Mouse (Mus musculus): Measurements from ENCODE around the gene Fam189a1. TPM values are rescaled to one million over a fixed set of nuclear protein-coding genes. Genes with fewer than 3 reads are reported as not detected.

Gene Fam189a1
- total RNA-seq, 1 experiment from 2014 or later: not detected

DNA sequence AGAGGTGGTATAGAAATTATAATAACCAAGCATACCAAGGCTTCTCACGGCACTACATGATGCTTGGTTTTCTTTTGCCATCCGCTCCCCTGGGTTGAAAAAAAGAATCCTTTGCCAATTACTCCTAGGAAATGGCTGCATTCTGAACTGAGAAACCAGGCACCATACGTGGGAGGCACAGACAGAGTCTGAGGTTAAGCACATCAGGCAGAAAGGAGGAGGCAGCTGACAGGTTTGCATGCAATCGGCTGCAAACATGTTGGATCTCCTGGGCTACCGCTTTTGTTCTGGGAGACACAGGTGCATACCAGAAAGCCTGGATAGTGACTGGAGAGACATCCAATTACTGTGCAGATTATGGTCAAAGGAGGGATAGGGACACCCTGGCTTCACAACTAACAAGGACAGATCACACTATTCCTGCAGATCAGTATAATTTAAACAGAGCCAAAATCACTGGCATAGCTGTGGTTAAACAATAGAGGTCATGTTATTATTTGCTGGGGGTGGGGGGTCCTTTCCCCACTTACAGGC, 308.9 kb downstream of the Fam189a1 start:
- no peak for ATAC-seq (replicated peaks; ENCODE audit: low read depth, poor library complexity, severe bottlenecking)

DNA sequence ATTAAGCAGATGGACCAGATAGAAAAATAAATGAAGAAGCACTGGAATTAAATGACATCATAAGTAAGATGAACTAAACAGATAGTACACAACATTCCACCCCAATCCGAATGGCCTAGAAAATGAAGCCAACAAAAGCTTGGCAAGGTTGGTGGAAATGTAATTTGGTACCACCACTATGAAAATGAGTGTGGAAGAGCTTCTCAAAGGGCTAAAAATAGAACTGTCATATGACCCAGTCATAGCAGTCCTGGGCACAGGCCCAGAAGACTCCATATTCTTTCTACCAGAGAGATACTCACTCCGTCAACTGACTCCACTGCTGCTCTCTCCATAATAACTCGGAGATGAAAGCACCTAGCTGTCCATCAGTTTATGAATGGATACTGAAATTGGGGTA, 310.3 kb downstream of the Fam189a1 start:
- ATAC-seq (replicated peaks; ENCODE audit: low read depth, poor library complexity, severe bottlenecking): no peak

DNA sequence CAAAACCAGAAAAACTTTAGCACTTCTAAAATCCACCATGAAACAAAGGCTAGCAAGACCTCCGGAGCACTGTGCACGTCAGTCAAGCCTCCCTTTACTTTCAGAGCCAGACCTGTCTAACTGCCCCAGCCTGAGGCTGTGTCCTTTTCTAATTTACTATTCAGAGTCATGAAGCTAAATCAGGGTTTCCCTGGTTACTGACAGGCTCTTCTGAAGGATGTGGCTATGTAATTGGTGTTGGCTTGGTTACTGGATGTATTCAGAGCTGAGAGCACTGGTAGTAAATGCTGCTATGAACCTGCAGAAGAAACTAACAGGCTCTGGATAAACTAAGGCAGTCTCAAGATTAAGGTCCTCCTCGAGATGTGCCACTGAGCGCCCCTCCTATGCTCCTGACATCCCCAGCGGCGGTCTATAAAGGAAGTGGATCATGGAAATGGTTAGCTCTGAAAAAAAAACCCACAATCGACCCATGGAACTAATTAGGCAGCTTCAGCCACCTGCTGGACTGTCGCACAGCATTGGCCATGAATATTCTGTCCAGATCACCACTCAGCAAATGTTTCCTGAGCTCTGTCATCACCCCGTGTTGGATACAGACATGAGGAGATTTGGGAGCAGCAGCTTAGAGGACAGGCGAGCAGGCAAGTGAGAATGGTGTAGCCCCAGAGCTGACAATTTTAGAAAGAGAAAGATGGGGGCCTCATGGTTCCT, 315.3 kb downstream of the Fam189a1 start:
- no peak for ATAC-seq (replicated peaks; ENCODE audit: low read depth, poor library complexity, severe bottlenecking)

DNA sequence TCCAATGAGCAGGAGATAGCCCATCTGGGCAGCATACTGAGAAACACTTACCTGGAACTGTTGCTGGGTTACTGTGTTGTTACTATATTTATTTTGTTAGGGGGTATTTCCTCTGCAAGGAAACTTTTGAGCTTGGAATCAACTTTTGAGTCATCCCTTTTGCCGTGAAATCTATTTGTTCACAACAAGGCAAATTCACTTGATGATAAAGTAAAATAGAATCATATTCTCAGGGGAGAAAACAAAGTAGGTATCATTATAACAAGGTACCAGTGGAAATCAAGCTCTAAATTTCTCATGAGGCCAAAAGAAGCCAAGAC, 315.8 kb downstream of the Fam189a1 start:
- ATAC-seq (replicated peaks; ENCODE audit: low read depth, poor library complexity, severe bottlenecking): no peak

DNA sequence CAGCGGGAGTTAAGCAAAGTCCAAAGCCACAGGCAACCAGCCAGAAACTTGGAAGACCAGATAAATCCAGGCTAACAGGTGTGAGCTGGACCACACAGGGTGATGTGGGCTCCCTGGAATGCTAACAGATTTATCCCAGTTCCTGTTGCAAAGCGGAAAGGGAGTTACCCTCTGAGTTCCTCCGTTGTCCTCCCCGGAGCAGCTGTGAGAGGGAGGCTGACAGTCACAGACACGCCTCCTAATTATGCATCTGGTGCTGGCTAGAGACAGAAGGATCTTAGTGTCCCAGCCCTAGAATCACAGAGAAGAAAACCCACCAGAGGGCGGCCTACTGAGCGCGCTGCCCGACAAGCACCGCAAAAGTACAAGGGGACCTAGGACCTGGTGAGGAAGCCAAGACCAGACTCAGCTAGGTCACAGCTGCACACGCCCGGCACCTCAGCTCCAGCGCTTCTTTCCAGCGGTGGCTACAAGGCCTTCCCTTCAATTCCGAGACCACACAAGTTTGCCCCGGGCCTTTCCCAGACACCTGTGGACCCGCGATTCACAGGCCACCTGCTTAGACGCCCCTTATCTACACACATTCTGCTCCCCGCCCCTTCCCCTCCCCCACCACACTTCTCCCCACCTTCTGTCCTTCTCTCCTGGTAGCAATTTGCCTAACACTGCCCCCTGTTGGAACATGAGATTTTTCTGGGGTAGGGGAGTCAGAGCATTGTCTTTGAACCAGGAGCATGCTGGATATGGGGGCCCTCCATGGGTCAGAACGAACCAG, 316.4 kb downstream of the Fam189a1 start:
- peak; percentile 45; the same call in 1 of the 2 replicates for ATAC-seq (replicated peaks; ENCODE audit: low read depth, poor library complexity, severe bottlenecking)

DNA sequence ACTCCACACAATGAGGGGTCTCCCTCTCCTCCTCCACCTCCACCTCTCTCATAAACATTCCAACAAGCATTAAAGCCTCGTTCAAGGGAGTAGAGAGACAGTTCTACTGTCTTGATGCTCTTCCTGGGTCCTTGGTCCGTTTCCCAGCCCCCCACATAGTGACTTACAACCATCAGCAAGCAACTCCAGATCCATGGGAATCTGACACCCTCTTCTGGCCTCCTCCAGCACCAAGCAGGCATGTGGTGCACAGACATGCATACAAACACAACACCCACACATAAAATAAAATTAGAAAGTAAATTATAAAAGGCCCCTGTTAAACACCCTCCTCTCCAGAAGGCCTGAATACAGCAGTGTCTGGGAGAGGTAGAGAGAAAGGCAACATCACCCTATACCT, 317.1 kb downstream of the Fam189a1 start:
- no peak for ATAC-seq (replicated peaks; ENCODE audit: low read depth, poor library complexity, severe bottlenecking)

DNA sequence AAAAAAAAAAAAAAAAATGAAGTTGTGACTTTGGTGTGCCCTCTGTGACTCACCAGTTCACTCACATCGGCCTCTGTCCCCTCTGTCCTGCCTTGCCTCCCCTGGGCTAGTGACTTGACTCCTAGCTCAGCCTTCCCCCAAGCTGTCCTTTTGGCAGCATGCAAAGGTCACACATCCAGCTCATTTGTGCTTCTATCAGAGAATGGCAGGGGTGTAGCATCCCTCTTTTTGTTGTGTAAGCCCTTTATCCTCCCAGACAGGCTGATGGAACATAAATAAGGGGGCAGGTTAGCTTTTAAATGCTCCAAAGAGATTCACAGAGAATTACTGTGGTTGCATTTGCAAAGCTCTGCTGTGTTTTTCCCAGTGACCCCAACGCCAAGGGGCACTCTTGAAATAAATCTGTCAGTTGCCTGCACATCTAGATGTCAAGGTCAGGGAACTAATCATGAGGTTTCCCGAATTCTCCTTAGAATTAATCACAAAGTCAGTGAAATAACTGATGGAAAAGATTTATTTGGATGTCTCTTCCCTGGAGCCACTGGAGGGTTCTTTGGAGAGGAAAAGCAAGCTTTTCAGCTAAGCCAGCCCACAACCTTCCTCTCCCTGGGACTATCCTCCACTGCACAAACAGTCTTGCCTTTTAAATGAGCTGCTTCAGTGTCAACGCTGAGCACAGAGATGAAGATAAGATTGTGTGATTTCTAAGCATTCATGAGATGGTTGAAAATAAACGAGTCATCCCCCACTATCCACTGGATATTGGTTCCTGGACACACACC, 326.0 kb downstream of the Fam189a1 start:
- ATAC-seq (replicated peaks; ENCODE audit: low read depth, poor library complexity, severe bottlenecking): no peak

DNA sequence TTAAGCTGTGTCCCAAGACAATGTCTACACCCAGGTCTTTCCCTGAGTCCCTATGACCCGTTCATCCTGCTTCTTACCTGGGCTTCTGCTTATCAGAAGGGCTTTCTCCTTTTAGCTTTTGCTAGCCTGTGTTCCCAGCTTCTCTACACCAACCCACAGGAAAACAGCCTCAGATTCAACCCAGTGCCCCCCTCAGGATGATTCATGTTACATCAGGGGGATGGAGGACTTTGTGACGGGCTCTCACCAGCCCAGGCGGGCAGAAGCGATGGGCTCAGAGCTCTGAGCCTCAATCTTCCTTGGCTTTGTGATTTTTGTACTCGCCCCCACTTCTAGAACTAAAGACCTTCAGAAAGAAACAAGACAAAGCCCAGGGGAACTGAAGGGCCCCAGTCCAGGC, 335.3 kb downstream of the Fam189a1 start:
- ATAC-seq (replicated peaks; ENCODE audit: low read depth, poor library complexity, severe bottlenecking): no peak

DNA sequence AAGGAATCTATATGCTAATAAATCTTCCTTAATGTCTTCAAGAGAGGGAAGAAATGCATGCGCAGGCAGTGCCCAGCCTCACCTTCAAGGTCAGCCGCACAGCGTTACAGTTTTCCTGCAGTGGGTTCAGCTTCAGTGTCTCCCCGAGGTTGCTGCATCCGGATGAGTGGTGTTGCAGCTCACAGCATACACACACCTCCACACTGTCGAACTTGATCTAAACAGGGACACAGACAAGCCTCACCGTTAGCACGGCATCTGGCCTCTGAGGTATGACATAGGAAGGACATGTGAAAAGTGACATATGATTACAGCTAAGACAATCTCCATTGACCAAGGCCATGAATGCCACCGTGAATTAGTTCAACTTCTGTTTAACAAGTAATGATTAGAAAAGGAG, 336.7 kb downstream of the Fam189a1 start:
- ATAC-seq (replicated peaks; ENCODE audit: low read depth, poor library complexity, severe bottlenecking): no peak

DNA sequence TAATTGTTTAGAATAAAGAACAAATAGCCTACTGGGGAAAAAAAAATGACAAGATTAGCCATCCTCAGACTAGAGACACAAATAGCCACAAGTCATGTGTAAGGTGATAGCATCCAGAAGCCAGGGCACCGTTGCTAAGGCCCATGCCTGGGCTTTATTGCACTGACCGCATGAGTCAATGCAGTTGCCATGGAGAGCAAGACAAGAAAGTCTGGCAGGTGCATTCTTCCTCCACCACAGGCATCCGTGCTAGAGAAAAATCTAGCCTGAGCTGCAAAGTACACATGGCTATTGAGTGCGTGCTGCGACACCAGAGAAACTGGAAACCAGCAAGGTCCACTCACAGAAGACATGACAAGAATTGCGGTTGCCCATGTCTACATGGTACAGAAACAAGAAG, 347.5 kb downstream of the Fam189a1 start:
- ATAC-seq (replicated peaks; ENCODE audit: low read depth, poor library complexity, severe bottlenecking): no peak

DNA sequence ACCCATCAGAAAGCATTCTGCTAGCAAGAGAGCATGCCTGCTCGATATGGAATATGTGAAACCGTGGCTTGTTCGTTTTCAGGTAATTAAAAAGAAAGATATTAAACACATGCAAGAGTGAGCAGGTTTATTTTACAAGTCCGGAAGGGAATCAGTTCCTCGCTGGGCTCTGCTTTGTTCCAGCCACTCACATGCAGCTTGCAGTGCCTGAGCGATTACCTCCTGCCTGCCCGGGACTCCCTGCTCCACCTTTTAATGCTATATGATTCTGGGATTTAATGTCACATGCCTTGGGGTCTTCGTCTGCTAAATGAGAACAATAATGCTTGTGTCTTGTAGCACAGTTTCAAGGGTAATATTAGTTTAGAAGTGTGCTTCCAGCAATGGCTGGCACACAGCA, 351.3 kb downstream of the Fam189a1 start:
- ATAC-seq (replicated peaks; ENCODE audit: low read depth, poor library complexity, severe bottlenecking): no peak

DNA sequence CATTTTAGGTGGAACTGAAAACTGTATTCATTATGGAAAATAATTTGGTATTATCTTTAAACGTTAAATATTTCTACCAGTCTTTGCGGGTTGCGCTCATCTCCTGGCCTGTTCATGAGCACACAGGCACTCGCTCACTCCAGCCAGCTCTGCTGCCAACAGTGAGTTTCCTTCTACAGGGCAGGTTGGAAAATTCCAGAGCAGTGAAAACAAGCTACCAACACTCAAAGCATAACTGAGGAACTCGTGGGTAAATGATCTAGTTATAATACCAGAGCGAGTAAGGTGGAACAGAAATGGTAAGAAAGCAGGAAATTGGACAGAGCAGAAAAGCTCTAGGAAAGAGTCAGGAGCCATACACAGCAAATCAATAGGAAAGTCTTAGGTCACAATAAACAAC, 360.8 kb downstream of the Fam189a1 start:
- ATAC-seq (replicated peaks; ENCODE audit: low read depth, poor library complexity, severe bottlenecking): no peak

DNA sequence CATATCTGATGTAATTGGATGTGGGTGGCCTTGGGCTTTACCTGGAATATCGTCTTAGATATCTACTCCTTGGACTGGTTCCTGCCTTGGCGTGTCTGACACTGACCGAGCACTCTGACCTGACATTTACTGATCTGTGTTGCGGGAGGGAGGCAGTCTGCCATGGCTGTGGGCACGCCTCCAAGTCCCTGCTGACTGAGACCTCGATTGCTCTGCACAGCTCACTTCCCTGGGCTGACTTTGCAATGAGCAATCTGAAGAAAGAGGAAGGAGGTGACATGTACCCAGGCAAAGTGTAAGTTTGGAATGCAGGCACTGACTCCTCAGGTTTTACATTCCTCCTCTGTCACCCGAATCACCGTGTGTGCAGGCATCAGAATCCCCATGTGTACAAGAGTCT, 364.3 kb downstream of the Fam189a1 start:
- peak; percentile 32; the same call in 1 of the 2 replicates for ATAC-seq (replicated peaks; ENCODE audit: low read depth, poor library complexity, severe bottlenecking)

DNA sequence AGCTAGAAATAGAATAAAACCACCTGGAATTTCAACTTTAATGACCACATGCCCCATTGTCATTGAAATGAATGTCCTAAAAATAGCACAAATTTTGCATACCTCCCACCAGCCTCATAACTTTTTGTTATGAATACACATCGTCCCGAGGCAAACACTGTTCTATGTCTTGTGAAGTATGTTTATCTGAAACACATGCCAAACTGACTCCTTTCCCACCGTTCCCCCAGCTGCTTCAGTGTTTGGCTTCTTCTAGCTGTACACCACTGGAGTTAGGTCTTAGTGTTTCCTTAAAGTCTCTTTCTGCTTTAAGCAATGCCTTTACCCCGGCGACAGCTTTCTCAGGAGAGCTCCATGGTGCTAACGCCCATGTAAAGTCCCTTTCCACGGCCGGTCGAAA, 365.2 kb downstream of the Fam189a1 start:
- ATAC-seq (replicated peaks; ENCODE audit: low read depth, poor library complexity, severe bottlenecking): no peak

DNA sequence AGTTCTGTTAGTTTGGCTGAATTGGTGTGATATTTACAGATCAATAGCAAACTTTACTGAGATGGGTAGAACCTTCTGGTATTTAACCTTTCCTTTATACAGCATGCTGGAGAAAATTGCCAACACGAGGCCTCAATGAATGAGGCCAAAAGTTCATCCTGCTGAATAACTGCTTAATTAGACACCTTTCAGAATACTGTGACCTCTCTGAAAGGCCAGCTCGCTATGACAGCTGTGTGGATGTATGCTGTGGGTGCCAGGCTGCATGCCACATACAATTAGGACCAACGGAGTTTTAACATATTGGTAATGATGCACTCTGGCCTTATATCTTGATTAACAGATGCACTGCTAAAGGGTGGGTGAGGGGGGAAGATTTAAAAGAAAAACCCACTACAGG, 371.3 kb downstream of the Fam189a1 start:
- no peak for ATAC-seq (replicated peaks; ENCODE audit: low read depth, poor library complexity, severe bottlenecking)

DNA sequence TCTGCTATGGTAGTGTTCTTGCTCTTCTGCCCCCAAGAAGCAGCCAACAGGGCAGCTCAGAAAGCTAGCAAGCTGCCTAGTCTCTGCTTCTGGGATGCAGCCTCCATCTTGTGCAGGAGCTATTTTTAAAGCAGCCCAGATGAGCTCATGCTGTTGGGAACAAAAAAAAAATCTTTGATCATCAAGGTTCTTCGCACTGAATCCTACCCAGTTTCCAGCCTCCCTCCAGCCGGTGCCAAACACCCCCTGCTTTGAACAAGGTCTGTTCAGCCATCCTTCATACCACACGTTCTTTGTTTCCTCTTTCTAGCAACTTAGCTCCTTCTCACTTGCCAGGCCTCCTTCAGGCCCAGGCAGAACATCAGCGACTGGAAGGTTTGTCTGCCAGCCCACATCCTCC, 376.9 kb downstream of the Fam189a1 start:
- no peak for ATAC-seq (replicated peaks; ENCODE audit: low read depth, poor library complexity, severe bottlenecking)

DNA sequence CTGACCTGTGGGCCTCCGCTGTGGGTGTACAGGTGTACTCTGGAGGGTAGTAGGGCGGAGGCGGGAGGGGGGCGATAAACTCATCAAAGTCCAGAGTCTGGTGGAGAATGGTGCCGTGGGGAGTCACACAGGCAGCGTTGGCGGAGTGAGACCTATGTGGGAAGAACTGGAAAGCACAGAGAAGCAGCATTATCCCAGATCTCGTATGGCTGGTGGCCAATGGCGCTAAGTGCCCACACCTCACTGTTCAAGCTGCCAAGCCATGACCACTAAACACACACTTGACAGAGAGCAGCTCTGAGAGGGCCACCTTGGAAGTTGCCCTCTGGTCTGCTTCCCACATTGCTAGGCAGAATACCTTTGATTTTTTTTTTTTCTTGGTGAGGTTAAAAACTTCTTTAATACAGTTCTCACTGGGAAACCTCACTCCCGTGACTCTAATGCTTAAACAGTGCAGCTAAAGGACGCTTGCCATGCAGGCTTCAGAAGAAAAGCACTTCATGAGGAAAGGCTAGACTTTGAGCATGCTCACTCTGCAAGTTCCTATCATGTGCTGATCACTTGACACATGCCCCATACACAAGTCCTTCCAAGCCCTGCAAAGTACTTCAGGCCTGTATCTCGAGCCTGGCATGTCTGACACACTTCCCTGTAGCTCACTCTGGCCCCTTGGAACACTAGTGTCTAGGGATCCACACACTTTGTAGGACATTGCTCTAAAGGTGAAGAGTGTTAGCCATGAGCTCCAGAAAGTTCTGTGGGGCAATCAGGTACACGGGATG, 379.5 kb downstream of the Fam189a1 start:
- no peak for ATAC-seq (replicated peaks; ENCODE audit: low read depth, poor library complexity, severe bottlenecking)

DNA sequence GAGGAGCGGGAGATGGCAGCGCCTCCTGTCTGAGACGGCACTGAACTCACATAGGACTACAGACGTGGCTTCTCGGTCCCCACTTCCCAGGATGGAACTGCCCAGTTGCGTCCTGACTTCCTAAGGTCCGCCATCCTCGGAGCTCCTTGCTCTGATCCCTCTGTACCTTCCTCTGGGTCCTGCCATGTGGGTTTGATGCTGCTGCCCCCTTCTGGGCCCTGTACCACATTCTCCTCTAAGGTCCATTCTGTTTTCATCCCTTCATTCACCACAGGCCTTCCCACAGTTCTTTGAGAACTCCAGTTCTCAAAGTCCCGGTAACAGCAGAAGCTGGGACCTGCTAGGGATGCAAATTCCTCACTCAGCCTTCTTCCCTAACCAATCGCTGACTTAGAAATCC, 382.9 kb downstream of the Fam189a1 start:
- no peak for ATAC-seq (replicated peaks; ENCODE audit: low read depth, poor library complexity, severe bottlenecking)

DNA sequence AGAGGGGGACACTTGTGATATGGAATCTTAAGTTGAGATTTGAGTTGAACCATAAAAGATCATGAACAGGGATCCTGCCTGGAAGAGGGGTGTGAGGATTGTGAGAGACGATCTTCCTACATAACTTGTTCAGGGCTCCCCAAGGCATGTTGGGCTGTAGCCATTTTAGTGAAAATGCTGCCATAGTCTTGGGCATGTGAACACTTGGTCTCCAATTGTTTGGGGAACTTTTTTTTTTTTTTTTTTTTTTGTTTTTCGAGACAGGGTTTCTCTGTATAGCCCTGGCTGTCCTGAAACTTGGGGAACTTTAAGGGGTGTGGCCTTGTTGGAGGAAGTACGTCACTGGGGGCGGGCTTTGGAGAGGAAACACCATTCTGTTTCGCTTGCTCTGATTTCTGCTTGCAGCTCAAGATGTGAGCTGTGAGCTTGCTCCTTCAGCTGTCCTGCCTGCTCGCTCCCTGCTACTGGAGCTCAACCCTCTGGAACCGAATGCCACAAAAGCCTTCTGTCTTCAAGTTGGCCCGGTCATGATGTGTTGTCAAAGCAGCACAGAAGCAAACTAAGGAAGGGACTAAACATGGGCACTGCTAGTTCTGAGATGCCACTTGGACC, 385.5 kb downstream of the Fam189a1 start:
- no peak for ATAC-seq (replicated peaks; ENCODE audit: low read depth, poor library complexity, severe bottlenecking)

DNA sequence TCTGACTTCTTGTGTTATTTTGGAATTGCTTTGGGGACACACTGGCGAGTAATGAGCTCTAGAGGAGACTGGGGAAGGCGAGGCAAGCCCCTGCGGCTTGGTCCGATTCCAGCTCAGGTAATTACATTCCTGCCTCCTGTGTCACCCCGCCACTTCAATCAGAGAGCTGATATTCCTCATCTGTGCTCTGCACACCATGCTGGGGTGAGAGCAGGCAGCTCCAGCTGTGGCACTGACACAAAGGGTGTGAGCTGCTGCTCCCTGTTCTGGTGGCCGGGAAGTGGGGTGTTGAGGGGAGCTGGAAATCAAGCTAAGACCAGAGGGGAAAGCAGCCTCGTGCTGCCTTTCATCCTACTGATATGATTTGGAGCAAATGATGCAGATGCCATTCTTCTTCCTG, 386.6 kb downstream of the Fam189a1 start:
- ATAC-seq (replicated peaks; ENCODE audit: low read depth, poor library complexity, severe bottlenecking): no peak

All from common myeloid progenitor, adult 5-6 weeks (primary cell).